ENCODE assay signal across 30 mouse cellular contexts in genomic region chr9:122812386-122812785, GRCm38 (mm10). TPM values are rescaled to one million over a fixed set of nuclear protein-coding genes. Genes with fewer than 3 reads are reported as not detected.
DNase-seq lines count a peak whose midpoint lies in the region; ATAC-seq and TF ChIP-seq lines count a peak whose summit lies in the region.
"Had no signal": no experiment of that assay in that cellular context is flagged by ENCODE, and none has a peak within 500 bp of the region (broad histone marks: within the 10 kb centered on the region; RNA-seq: fewer than 3 reads in every experiment).

No protein-coding gene starts in this region.

- H3K9ac ChIP-seq in midbrain, embryonic 13.5 days (replicated peaks) = no peak overlapping the region
- no peak overlapping the region for H3K9ac ChIP-seq in hindbrain, postnatal 0 days (replicated peaks; ENCODE audit: low read length)
- H3K9ac ChIP-seq: embryonic facial prominence, embryonic 12.5 days; embryonic facial prominence, embryonic 15.5 days; heart, embryonic 12.5 days; heart, embryonic 15.5 days; hindbrain, embryonic 14.5 days had no signal

- H3K4me3 ChIP-seq in cerebellum, adult 2 months (replicated peaks; ENCODE audit: insufficient read depth, low read depth, low read length) = no peak overlapping the region
- no peak overlapping the region for H3K4me3 ChIP-seq in midbrain, embryonic 13.5 days (replicated peaks)
- H3K4me3 ChIP-seq in hindbrain, postnatal 0 days (ENCODE audit: low read length) = no peak overlapping the region
- H3K4me3 ChIP-seq: embryonic facial prominence, embryonic 12.5 days; embryonic facial prominence, embryonic 15.5 days; heart, embryonic 12.5 days; heart, embryonic 15.5 days; hindbrain, embryonic 10.5 days had no signal

- H3K9me3 ChIP-seq in midbrain, embryonic 13.5 days = no peaks in the 10 kb centered on the region
- H3K9me3 ChIP-seq in hindbrain, postnatal 0 days (ENCODE audit: low read length) = no peaks in the 10 kb centered on the region
- H3K9me3 ChIP-seq: embryonic facial prominence, embryonic 12.5 days; embryonic facial prominence, embryonic 15.5 days; G1E; heart, embryonic 12.5 days; heart, embryonic 15.5 days; hindbrain, embryonic 10.5 days had no signal

- no peak overlapping the region for H3K27ac ChIP-seq in cerebellum, adult 2 months (ENCODE audit: insufficient read depth, low read length)
- H3K27ac ChIP-seq in midbrain, embryonic 13.5 days = no peak overlapping the region
- H3K27ac ChIP-seq in hindbrain, postnatal 0 days = no peak overlapping the region
- H3K27ac ChIP-seq: embryonic facial prominence, embryonic 12.5 days; embryonic facial prominence, embryonic 15.5 days; heart, embryonic 15.5 days; hindbrain, embryonic 10.5 days; hindbrain, embryonic 14.5 days had no signal

- TF ChIP-seq CTCF in cerebellum, adult 2 months (IDR thresholded peaks at IDR 0.05; ENCODE audit: borderline replicate concordance, insufficient read depth, low read depth, low read length) = no peak
- no peak for TF ChIP-seq CTCF in hindbrain, postnatal 0 days (IDR thresholded peaks at IDR 0.05; ENCODE audit: low read depth)

- TF ChIP-seq POLR2A in cerebellum, adult 2 months (IDR thresholded peaks at IDR 0.05; ENCODE audit: borderline replicate concordance, insufficient read depth, low read length) = no peak

- no peaks in the 10 kb centered on the region for H3K4me1 ChIP-seq in cerebellum, adult 2 months (ENCODE audit: control insufficient read depth, insufficient read depth, low read length)
- no peaks in the 10 kb centered on the region for H3K4me1 ChIP-seq in midbrain, embryonic 13.5 days (replicated peaks)
- H3K4me1 ChIP-seq in hindbrain, postnatal 0 days (ENCODE audit: insufficient read depth, low read length) = no peaks in the 10 kb centered on the region
- H3K4me1 ChIP-seq: embryonic facial prominence, embryonic 12.5 days; embryonic facial prominence, embryonic 15.5 days; hindbrain, embryonic 10.5 days had no signal

- 24% methylated on average over 5 of the region's 5 CpGs for WGBS in cerebellum, adult 2 months
- 89% methylated on average over 5 of the region's 5 CpGs for WGBS in midbrain, embryonic 13.5 days
- WGBS in hindbrain, postnatal 0 days = 80% methylated on average over 5 of the region's 5 CpGs

- H3K27me3 ChIP-seq in cerebellum, adult 2 months (ENCODE audit: control insufficient read depth, insufficient read depth, low read length) = no peaks in the 10 kb centered on the region
- no peaks in the 10 kb centered on the region for H3K27me3 ChIP-seq in midbrain, embryonic 13.5 days
- H3K27me3 ChIP-seq in hindbrain, postnatal 0 days (ENCODE audit: insufficient read depth, low read length) = no peaks in the 10 kb centered on the region
- H3K27me3 ChIP-seq: CH12.LX; embryonic facial prominence, embryonic 12.5 days; embryonic facial prominence, embryonic 15.5 days; heart, embryonic 12.5 days; heart, embryonic 15.5 days; Patski had no signal

- peaks cover 35% of the 10 kb centered on the region for H3K36me3 ChIP-seq in midbrain, embryonic 13.5 days
- H3K36me3 ChIP-seq in hindbrain, postnatal 0 days (ENCODE audit: insufficient read depth, low read length) = peaks cover 20% of the 10 kb centered on the region; the same call in 1 of the 2 replicates

- DNase-seq in cerebellum, adult 11-12 months = peak; percentile 46
- DNase-seq in cerebellum, adult 2 months = peak; percentile 53 to 63
- peak; percentile 8 to 15 for DNase-seq in cerebellum, postnatal 10 days
- DNase-seq in hindbrain, postnatal 0 days (ENCODE audit: low spot score) = no peak
- DNase-seq in right cerebral cortex, postnatal 4 days = no peak
- DNase-seq: adrenal gland, postnatal 10 days; adrenal gland, postnatal 36 days; B cell, adult 2 months; gastrocnemius, postnatal 25 days; heart, adult 18-20 months; heart, postnatal 10 days; heart, postnatal 36 days; kidney, adult 2 months had no signal

- no peak overlapping the region for H3K4me2 ChIP-seq in midbrain, embryonic 13.5 days (replicated peaks)
- no peak overlapping the region for H3K4me2 ChIP-seq in hindbrain, postnatal 0 days (ENCODE audit: low read depth, low read length)
- H3K4me2 ChIP-seq: embryonic facial prominence, embryonic 12.5 days; embryonic facial prominence, embryonic 15.5 days; heart, embryonic 12.5 days; heart, embryonic 15.5 days; hindbrain, embryonic 14.5 days had no signal

- no peak for ATAC-seq in cerebellum, adult (ENCODE audit: insufficient number of reproducible peaks, low FRiP score, low TSS enrichment)
- ATAC-seq in midbrain, embryonic 13.5 days = no peak
- ATAC-seq in hindbrain, postnatal 0 days = no peak
- ATAC-seq: forebrain, embryonic 14.5 days; intestine, postnatal 0 days; Patski had no signal

RNA-seq across cellular contexts. Expression of gene Tcaim, which starts 7.0 kb away (rescaled TPM):
- polyA plus RNA-seq in cerebellum, adult 2 months (2012; rRNA removed) = 12.6 and 14.6 TPM in 2 replicates
- 8.1 and 8.2 TPM in 2 replicates for polyA plus RNA-seq in midbrain, embryonic 13.5 days (2015; fragmentation: Nextera tagmentation; extraction: Ambion mirVana)
- 8.4 and 13.5 TPM in 2 replicates for total RNA-seq in hindbrain, postnatal 0 days (2014; rRNA removed)
- polyA plus RNA-seq in hindbrain, postnatal 0 days (2015; fragmentation: Nextera tagmentation; extraction: Ambion mirVana) = 6.7 and 7.1 TPM in 2 replicates

RNA-seq across cellular contexts. Expression of gene Gm35549, which starts 31.4 kb away (rescaled TPM):
- polyA plus RNA-seq in cerebellum, adult 2 months (2012; rRNA removed) = not detected in 2 replicates
- 0.28 TPM in 1 of 2 replicates, not detected in the other for polyA plus RNA-seq in midbrain, embryonic 13.5 days (2015; fragmentation: Nextera tagmentation; extraction: Ambion mirVana)
- not detected in 2 replicates for total RNA-seq in hindbrain, postnatal 0 days (2014; rRNA removed)
- 0.30 TPM in 1 of 2 replicates, not detected in the other for polyA plus RNA-seq in hindbrain, postnatal 0 days (2015; fragmentation: Nextera tagmentation; extraction: Ambion mirVana)
- total RNA-seq: adrenal gland, adult 18-20 months; adrenal gland, postnatal 10 days; adrenal gland, postnatal 36 days; CH12.LX; common myeloid progenitor, adult 5-6 weeks; G1E; gastrocnemius, adult 8-10 months; gastrocnemius, postnatal 25 days; heart, adult 18-20 months; heart, postnatal 10 days; heart, postnatal 36 days had no signal
- polyA plus RNA-seq: G1E; gonadal fat pad, adult 2 months; heart, embryonic 12.5 days; hindbrain, embryonic 10.5 days; intestine, postnatal 0 days; kidney, adult 2 months had no signal

RNA-seq across cellular contexts. Expression of gene Zfp445, which starts 53.4 kb away (rescaled TPM):
- 158 and 183 TPM in 2 replicates for polyA plus RNA-seq in cerebellum, adult 2 months (2012; rRNA removed)
- 109 and 116 TPM in 2 replicates for polyA plus RNA-seq in midbrain, embryonic 13.5 days (2015; fragmentation: Nextera tagmentation; extraction: Ambion mirVana)
- 138 and 155 TPM in 2 replicates for total RNA-seq in hindbrain, postnatal 0 days (2014; rRNA removed)
- 63.3 and 68.1 TPM in 2 replicates for polyA plus RNA-seq in hindbrain, postnatal 0 days (2015; fragmentation: Nextera tagmentation; extraction: Ambion mirVana)

Comparison
In these comparisons a context has a peak if more than half of its experiments do, and no peak if none do; other contexts are left out.
1. DNase-seq: peak in cerebellum, adult 11-12 months (single experiment), cerebellum, adult 2 months (2 of 2) and cerebellum, postnatal 10 days (2 of 2); none in hindbrain, postnatal 0 days (single experiment) and right cerebral cortex, postnatal 4 days (single experiment).